Mouse (Mus musculus) embryonic facial prominence, embryonic 12.5 days (tissue): ENCODE measurements at regions not wholly inside any gene's neighbourhood (a gene's known extent, or its start where the extent isn't known, plus 50 kb on each side); places are given as distances from the start of the nearest gene placed in this dataset.

Experiments
- ATAC-seq: fragments of 200-750 bp; cut with Nextera tagmentation; 2 replicates; pipeline ENCODE4 v1.8.0; 2017; ENCODE audit not compliant: insufficient number of reproducible peaks, insufficient read depth, low FRiP score, low TSS enrichment
- H3K27ac ChIP-seq: fragments of 300-500 bp; sonication (generic); 2 replicates; pipeline ENCODE4 v1.5.1; 2016; ENCODE audit warnings: mild to moderate bottlenecking
- H3K27me3 ChIP-seq: fragments of 300-500 bp; sonication (generic); 2 replicates; pipeline ENCODE4 v1.6.1; 2016; ENCODE audit warnings: mild to moderate bottlenecking, moderate library complexity
- H3K36me3 ChIP-seq: fragments of 300-500 bp; sonication (generic); 2 replicates; pipeline ENCODE4 v1.6.1; 2016; ENCODE audit warnings: mild to moderate bottlenecking
- H3K4me1 ChIP-seq: fragments of 300-500 bp; sonication (generic); 2 replicates; pipeline ENCODE4 v1.6.1; 2016
- H3K4me2 ChIP-seq: fragments of 300-500 bp; sonication (generic); replicated peaks from 2 replicates; pipeline ENCODE4 v1.6.1; 2016; ENCODE audit warnings: mild to moderate bottlenecking, moderate library complexity
- H3K4me3 ChIP-seq: fragments of 300-500 bp; sonication (generic); 2 replicates; pipeline ENCODE4 v1.5.1; 2016; ENCODE audit warnings: mild to moderate bottlenecking
- H3K9ac ChIP-seq: fragments of 300-500 bp; sonication (generic); 2 replicates; pipeline ENCODE4 v1.6.1; 2016; ENCODE audit warnings: mild to moderate bottlenecking, moderate library complexity
- H3K9me3 ChIP-seq: fragments of 300-500 bp; sonication (generic); 2 replicates; pipeline ENCODE4 v1.6.1; 2016; ENCODE audit warnings: mild to moderate bottlenecking, moderate library complexity
- WGBS: fragments of 180-500 bp; shearing (Covaris S2); methylation state at CpG from one replicate; pipeline ENCODE4 v1.1.7; 2016; 5-methylcytosine and 5-hydroxymethylcytosine counted together

DNA sequence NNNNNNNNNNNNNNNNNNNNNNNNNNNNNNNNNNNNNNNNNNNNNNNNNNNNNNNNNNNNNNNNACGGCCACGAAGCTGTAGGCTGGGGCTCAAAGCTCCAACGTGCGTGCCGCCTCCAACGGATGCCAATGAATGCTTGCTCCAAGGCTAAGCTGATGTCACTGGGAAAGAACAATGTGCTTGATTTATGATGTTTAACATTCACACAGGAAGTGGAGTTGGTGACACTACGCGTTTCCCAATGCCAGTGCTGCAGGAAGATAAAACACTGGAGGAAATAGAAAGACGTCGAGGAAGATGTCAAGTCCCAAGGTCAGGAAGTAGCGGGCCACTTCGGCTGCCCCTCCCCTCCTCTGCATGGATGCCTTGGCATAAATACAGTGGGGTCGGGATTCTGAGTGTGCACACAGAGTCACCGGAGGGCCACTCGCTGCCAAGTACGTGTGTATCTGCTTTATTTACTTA is 180.7 kb upstream of the Azi2 start:
- Histone ChIP-seq H3K4me1 (no peaks in the 10 kb centered on the region), H3K9me3 (0 out of 2 replicates have a peak, but pooled peaks cover 2% of the 10 kb centered on the region)
- WGBS: 78% methylated on average over 16 of the region's 16 CpGs

DNA sequence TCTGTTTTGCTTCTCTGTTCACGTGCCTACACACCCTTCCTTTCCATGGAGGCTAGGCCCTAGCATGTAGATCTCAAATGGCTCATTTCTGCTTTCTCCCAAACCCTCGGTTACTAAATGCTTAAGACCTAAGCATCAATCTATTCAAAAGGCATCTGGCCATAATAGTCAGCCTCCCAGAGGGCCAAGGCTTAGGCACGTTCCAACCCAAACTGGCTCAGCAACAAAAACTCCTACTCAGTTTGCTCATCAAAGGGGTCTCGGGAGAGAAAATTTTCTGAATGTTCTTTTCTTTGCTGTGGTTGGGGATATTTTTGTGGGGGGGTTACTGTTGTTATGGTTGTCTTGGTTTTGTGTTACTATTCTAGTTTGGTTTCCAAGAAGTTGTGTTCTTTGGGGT is 196.8 kb upstream of the Azi2 start:
- Histone ChIP-seq H3K4me2 (no peak overlapping the region), H3K27me3 (no peaks in the 10 kb centered on the region), H3K36me3 (no peaks in the 10 kb centered on the region), H3K9me3 (no peaks in the 10 kb centered on the region), H3K9ac (no peak overlapping the region), H3K4me1 (no peaks in the 10 kb centered on the region), H3K4me3 (no peak overlapping the region), H3K27ac (no peak overlapping the region)
- no peak for ATAC-seq
- WGBS: 55% methylated on average over 4 of the region's 4 CpGs

More for the DNA sequence above, 180.7 kb upstream of the Azi2 start:
- no peak overlapping the region for H3K4me3 ChIP-seq
- H3K27ac ChIP-seq: no peak overlapping the region
- H3K9ac ChIP-seq: no peak overlapping the region
- no peak overlapping the region for H3K4me2 ChIP-seq
- ATAC-seq: no peak
- H3K27me3 ChIP-seq: no peaks in the 10 kb centered on the region
- no peaks in the 10 kb centered on the region for H3K36me3 ChIP-seq

DNA sequence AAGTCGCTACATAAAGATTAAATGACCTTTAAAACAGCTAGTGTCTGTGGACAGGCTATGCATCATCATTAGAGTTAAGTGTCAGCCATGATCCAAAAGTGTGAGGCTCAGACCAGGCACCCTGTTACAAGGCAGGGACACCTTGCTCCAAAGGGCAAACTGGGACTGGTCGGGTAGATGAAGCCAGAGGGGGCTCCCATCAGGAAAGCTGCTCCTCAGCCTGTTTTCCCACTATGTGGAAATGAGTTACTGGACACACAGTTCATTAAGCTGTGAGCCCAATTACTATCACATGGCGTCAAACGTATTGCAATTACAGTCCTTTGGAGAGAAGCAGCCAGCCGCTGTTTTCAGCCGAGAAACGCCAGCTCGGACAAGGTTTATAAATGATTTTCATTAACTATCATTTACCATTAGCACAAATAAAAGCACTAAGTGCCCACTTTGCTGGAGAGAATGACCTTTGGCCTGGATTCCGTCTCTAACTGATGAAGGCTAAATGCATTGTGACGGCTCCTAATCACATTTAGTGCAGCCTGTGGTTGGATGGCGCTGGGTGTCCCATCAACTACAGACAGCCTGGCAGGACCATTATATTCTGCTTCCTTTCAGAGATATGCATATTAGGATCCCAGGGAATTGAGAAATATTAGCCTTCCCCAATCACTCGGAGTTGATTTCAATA is 203.5 kb upstream of the Azi2 start:
- no peak overlapping the region for H3K4me3 ChIP-seq
- H3K9me3 ChIP-seq: no peaks in the 10 kb centered on the region
- H3K4me1 ChIP-seq: no peaks in the 10 kb centered on the region
- no peak overlapping the region for H3K27ac ChIP-seq
- WGBS: 48% methylated on average over 12 of the region's 12 CpGs
- H3K4me2 ChIP-seq: no peak overlapping the region
- H3K36me3 ChIP-seq: no peaks in the 10 kb centered on the region
- H3K9ac ChIP-seq: no peak overlapping the region
- no peak for ATAC-seq
- no peaks in the 10 kb centered on the region for H3K27me3 ChIP-seq

DNA sequence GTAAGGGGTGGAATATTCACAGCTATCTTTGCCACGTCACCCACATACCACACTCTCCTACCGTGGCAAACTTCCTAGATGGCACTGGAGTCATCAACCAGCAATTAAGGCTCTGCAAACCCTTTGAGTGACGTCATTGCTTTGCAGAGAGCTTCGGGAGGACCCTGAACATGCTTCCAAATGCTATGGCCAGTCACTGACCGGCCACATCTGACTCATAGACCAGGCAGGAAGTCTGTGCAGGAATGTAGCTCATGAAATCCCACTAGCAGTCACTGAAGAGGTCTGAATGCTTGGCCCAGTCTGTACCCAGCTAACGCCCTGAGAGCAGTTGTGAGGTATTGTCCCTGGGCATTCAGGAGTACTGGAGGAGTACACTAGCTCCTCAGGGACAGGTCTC is 203.9 kb upstream of the Rbms3 start:
- Histone ChIP-seq H3K36me3 (no peaks in the 10 kb centered on the region), H3K4me3 (no peak overlapping the region), H3K27ac (no peak overlapping the region), H3K4me2 (no peak overlapping the region), H3K9me3 (no peaks in the 10 kb centered on the region), H3K4me1 (no peaks in the 10 kb centered on the region), H3K9ac (no peak overlapping the region), H3K27me3 (no peaks in the 10 kb centered on the region)
- 71% methylated on average over 6 of the region's 6 CpGs for WGBS
- no peak for ATAC-seq

DNA sequence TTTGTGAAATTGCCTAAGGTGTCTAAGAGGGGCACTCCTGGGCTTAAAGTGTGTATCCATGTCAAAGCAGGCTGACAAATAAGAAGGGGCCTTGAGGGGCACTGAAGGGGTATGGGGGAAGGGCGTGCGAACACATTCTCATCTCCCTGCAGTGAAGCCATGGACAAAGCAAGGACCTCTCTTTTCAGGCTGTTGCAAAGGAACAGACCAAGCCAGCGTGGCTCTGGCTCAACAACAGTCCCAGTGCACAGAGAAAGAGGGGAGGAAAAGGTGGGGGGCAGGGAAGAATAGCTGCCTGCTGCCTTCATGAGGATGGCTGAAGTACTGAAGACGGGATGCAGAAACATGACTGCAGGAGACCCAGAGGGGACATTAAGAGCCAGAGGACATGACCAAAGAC is 184.9 kb upstream of the Rbms3 start:
- 46% methylated on average over 4 of the region's 4 CpGs for WGBS
- H3K4me2 ChIP-seq: no peak overlapping the region
- no peak overlapping the region for H3K9ac ChIP-seq
- no peak for ATAC-seq
- peaks cover 5% of the 10 kb centered on the region; the same call in 1 of the 2 replicates for H3K4me1 ChIP-seq
- H3K9me3 ChIP-seq: no peaks in the 10 kb centered on the region
- H3K27ac ChIP-seq: no peak overlapping the region
- H3K36me3 ChIP-seq: no peaks in the 10 kb centered on the region
- H3K4me3 ChIP-seq: no peak overlapping the region
- no peaks in the 10 kb centered on the region for H3K27me3 ChIP-seq

DNA sequence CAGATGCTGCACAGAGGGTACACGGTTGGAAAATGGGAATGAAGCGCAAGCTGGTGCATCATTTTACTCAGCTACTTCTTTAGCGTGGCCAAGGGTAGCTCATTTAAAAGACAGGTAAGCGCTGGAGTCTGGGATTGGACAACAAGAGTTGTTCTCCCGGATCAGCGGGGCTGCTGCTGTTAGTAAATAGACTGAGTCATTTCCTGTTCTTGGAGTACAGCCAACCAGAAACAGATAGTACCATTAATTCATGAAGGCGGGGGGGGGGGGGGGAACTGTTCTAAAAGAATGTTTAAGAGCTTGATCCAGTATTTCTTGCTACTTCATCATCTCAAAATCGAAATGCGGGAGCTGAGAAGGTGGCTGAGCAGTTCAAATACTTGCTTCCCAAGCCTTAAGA is 183.5 kb upstream of the Rbms3 start:
- H3K9ac ChIP-seq: no peak overlapping the region
- no peak overlapping the region for H3K4me3 ChIP-seq
- no peaks in the 10 kb centered on the region for H3K36me3 ChIP-seq
- H3K27ac ChIP-seq: no peak overlapping the region
- 79% methylated on average over 9 of the region's 9 CpGs for WGBS
- peaks cover 5% of the 10 kb centered on the region; the same call in 1 of the 2 replicates for H3K4me1 ChIP-seq
- H3K27me3 ChIP-seq: no peaks in the 10 kb centered on the region
- no peak for ATAC-seq
- no peaks in the 10 kb centered on the region for H3K9me3 ChIP-seq
- H3K4me2 ChIP-seq: no peak overlapping the region

DNA sequence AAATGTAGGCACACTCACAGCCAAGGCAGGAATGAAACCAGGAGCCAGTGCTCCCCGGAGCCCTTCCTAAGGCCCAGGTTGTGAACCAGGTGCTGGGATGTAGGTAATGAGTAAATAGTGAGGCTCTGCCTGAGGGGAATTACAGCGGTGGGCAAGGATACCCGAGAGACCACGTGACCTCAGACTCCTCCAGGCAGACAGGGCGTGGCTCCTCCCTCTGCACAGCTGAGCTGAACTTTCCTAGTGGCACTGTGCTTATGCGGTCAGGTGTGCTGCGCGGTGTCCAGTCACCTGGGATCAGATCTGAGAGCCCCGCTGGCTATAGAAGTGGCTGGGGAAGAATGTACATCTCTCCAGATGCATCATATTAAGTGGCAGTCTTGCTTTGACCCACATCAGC is 176.1 kb upstream of the Rbms3 start:
- no peaks in the 10 kb centered on the region for H3K36me3 ChIP-seq
- no peak overlapping the region for H3K4me3 ChIP-seq
- H3K4me2 ChIP-seq: no peak overlapping the region
- no peak for ATAC-seq
- no peak overlapping the region for H3K9ac ChIP-seq
- no peaks in the 10 kb centered on the region for H3K9me3 ChIP-seq
- no peaks in the 10 kb centered on the region for H3K4me1 ChIP-seq
- WGBS: 78% methylated on average over 9 of the region's 9 CpGs
- no peak overlapping the region for H3K27ac ChIP-seq
- no peaks in the 10 kb centered on the region for H3K27me3 ChIP-seq

DNA sequence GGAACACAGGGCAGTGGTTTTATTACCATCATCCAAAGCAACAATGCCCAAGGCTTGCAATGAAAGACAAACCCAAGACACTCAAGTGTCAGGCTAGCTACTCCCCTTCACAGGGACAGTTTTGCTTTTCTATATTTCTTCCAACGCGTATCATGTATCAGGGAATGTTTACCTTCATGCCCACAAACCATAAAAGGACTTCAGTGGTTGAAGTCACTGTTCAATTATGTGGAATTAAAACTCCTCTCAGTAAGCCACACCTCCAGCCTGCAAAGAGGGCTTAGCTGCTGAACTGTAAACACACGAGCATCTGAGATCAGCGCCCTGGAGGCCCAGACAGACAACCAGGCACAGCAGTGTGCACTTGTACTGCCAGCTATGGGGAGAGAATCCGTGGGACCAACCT is 154.5 kb upstream of the Rbms3 start:
- Histone ChIP-seq H3K9me3 (no peaks in the 10 kb centered on the region), H3K9ac (no peak overlapping the region), H3K4me1 (peaks cover 5% of the 10 kb centered on the region; the same call in 1 of the 2 replicates), H3K36me3 (no peaks in the 10 kb centered on the region), H3K4me3 (no peak overlapping the region), H3K27ac (no peak overlapping the region), H3K27me3 (no peaks in the 10 kb centered on the region), H3K4me2 (no peak overlapping the region)
- WGBS: 57% methylated on average over 5 of the region's 5 CpGs
- ATAC-seq: no peak

DNA sequence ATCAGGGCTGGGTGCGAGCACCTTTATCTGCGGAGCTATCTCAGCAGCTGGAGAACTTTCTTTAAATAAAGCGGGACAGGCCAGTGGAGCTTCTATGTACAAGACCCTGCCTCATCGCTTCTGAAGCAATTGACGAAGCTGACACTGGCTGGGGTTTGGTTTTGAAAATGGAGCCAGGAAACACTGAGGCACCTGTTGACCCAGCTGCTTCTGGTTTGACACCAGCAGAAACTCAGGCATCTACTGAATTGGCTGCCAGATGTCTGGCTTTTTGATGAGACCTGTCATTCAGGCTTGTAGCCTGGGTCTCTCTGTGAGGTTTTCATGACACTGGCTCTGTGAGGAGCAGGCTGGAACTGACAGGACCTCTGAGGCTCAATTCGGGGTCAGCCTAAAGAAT is 124.9 kb upstream of the Rbms3 start:
- Histone ChIP-seq H3K27ac (no peak overlapping the region), H3K4me2 (no peak overlapping the region), H3K36me3 (no peaks in the 10 kb centered on the region), H3K9ac (no peak overlapping the region), H3K27me3 (no peaks in the 10 kb centered on the region), H3K4me1 (peaks cover 4% of the 10 kb centered on the region; the same call in 1 of the 2 replicates), H3K9me3 (no peaks in the 10 kb centered on the region), H3K4me3 (no peak overlapping the region)
- 82% methylated on average over 6 of the region's 6 CpGs for WGBS
- no peak for ATAC-seq

DNA sequence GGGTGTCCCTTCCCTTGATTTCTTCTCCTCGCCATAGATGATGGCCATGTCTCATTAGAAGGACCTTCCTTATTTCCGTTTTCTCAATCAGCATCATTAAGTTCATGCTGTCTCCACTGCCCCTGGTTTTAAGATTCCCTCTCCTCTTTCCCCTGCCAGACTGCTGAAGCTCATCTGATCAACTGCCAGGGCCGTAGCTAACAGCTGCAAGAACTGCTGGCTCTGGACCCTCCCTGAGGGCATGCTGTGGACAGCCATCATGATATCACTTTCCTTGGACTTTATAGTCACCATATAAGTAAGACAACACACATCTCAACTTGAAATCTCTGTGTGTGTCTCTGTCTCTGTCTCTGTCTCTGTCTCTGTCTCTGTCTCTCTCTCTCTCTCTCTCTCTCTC is 123.8 kb upstream of the Rbms3 start:
- ATAC-seq: no peak
- H3K36me3 ChIP-seq: no peaks in the 10 kb centered on the region
- H3K4me3 ChIP-seq: no peak overlapping the region
- H3K27me3 ChIP-seq: no peaks in the 10 kb centered on the region
- H3K9me3 ChIP-seq: no peaks in the 10 kb centered on the region
- no peak overlapping the region for H3K27ac ChIP-seq
- no peak overlapping the region for H3K4me2 ChIP-seq
- H3K9ac ChIP-seq: no peak overlapping the region
- peaks cover under 1% of the 10 kb centered on the region; the same call in 1 of the 2 replicates for H3K4me1 ChIP-seq
- WGBS: 73% methylated on average over 3 of the region's 3 CpGs

DNA sequence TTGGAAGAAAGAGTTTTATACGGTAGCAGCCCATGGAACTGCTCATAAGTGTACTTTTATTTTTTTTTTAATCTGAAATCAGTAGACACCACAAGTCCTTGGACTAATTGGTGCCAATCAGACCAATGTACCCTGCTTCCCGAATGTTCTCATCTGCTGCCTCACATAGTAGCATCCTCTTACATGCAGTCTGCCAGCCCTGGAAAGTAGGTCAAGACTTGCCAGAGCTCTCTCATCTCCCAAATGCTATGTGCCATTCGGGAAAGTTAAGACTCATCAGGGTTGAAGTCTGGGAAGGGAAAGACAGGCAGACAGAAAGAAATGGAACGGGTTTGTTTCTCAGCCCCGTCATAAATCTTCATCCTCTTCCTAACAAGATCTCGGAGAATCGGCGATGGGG is 115.2 kb upstream of the Rbms3 start:
- ATAC-seq: no peak
- Histone ChIP-seq H3K4me3 (no peak overlapping the region), H3K9ac (no peak overlapping the region), H3K36me3 (no peaks in the 10 kb centered on the region), H3K4me1 (no peaks in the 10 kb centered on the region), H3K9me3 (no peaks in the 10 kb centered on the region), H3K27me3 (no peaks in the 10 kb centered on the region), H3K27ac (no peak overlapping the region), H3K4me2 (no peak overlapping the region)
- 92% methylated on average over 8 of the region's 8 CpGs for WGBS

DNA sequence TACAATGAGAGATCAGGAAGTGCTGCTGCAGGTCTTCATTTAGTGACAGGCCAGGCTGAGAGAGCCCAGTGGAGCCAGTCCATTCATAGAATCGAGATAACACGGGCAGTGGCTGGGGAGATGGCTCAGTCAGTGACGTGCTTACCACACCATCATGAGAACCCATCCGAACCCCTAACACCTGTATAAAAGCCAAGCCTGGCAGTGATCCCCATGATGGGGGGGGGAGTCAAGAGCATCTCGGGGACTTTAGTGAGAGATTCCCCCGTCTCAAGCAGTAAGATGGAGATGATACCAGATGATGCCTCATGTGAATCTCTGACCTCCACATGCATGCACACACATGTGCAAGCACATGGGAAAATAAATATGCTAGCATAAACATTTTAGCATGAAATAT is 99.7 kb upstream of the Rbms3 start:
- Histone ChIP-seq H3K9ac (no peak overlapping the region), H3K4me2 (no peak overlapping the region), H3K9me3 (no peaks in the 10 kb centered on the region), H3K27me3 (no peaks in the 10 kb centered on the region), H3K4me3 (no peak overlapping the region), H3K4me1 (no peaks in the 10 kb centered on the region), H3K36me3 (no peaks in the 10 kb centered on the region), H3K27ac (no peak overlapping the region)
- ATAC-seq: no peak
- WGBS: 89% methylated on average over 6 of the region's 6 CpGs
